Mouse (Mus musculus): ENCODE measurements around the gene Cks1b. TPM values are rescaled to one million over a fixed set of nuclear protein-coding genes. Genes with fewer than 3 reads are reported as not detected.

Gene Cks1b
- polyA plus RNA-seq, 1 experiment from 2014 or later: 619 TPM

DNA sequence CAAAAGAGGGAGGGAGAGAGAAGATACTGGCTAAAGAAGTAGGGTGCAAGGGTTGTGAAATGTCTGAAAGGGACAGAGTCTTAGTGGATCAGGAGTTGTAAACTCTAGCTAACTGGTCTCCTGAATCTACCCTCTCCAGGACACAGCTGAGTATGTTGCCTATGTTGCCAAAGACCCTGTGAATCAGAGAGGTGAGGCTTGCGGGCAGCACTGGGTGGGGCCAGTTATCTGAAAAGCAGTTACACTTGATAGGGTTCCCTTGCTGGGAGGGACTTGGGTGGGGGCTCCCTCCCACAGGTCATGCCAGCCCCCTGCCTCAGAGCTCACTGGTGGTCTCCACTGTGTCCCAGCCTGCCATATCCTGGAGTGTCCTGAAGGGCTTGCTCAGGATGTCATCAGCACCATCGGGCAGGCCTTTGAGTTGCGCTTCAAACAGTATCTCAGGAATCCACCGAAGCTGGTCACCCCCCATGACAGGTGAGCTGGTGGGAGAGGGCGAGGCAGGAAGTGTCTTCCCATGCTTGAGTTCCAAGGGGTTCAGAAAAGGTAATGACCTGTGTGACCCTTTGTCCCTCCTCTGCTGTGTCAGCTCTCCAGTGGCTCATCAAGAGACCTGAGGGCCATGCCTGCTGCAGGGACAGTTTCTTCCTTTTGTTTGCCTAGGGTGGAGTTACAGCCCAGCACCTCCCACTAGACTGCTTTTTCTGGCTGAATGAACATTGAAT, 6.4 kb upstream of the Cks1b start:
- Histone ChIP-seq H3K4me3 (replicated peaks) (no peak overlapping the region), H3K27ac (no peak overlapping the region), H3K4me2 (no peak overlapping the region), H3K9ac (replicated peaks) (no peak overlapping the region), H3K9me3 (no peaks in the 10 kb centered on the region), H3K4me1 (replicated peaks) (peaks cover 36% of the 10 kb centered on the region), H3K36me3 (peaks cover 57% of the 10 kb centered on the region), H3K27me3 (no peaks in the 10 kb centered on the region)
- no peak for ATAC-seq (ENCODE audit: insufficient number of reproducible peaks, insufficient read depth, low FRiP score, low TSS enrichment, low read depth)
- 94% methylated on average over 5 of the region's 5 CpGs for WGBS

DNA sequence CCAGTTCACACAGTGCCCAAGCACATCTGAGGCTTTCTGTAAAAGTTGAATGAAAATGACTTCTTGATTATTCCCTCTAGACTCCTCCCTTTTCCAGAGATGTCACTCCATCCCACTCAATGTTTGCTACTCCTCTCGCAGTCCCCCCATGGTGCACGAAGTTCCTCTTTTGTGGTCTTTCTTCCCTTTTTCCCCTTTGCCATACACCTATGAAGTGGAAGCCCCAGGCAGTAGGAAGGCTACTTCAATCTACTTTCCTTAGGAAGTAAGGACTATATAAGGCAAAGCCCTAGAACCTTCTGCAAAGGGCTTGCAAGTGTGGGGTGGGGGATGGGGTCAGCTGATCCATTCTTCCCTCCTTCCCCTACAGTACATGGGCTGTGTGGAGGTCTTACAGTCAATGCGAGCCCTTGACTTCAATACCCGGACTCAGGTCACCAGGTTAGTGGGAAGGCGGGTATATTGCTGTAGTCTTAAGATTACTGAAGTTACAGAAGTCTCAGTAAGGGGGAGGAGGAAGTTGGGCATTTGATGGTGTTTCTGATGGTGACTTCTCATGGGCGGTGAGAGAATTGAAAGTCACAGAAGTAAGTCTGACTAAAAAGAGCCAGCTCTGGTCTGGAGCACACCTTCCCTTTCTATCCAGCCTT, 4.5 kb upstream of the Cks1b start:
- Histone ChIP-seq H3K4me2 (peak overlapping the region; percentile 80), H3K4me1 (replicated peaks) (peaks cover 39% of the 10 kb centered on the region), H3K27ac (peak overlapping the region; percentile 86; the same call in 1 of the 2 replicates), H3K9me3 (no peaks in the 10 kb centered on the region), H3K27me3 (no peaks in the 10 kb centered on the region), H3K4me3 (replicated peaks) (peak overlapping the region; percentile 44), H3K9ac (replicated peaks) (peak overlapping the region; percentile 71), H3K36me3 (peaks cover 51% of the 10 kb centered on the region)
- ATAC-seq (ENCODE audit: insufficient number of reproducible peaks, insufficient read depth, low FRiP score, low TSS enrichment, low read depth): no peak
- 75% methylated on average over 6 of the region's 6 CpGs for WGBS

GRCm38 (mm10) chr3:89421810-89422473, 3.8 kb upstream of the Cks1b start:
- peak overlapping the region; percentile 80 for H3K4me2 ChIP-seq
- H3K27me3 ChIP-seq: no peaks in the 10 kb centered on the region
- H3K4me1 ChIP-seq (replicated peaks): peaks cover 39% of the 10 kb centered on the region
- WGBS: 8% methylated on average over 22 of the region's 22 CpGs
- H3K9me3 ChIP-seq: no peaks in the 10 kb centered on the region
- peak overlapping the region; percentile 71 for H3K9ac ChIP-seq (replicated peaks)
- peaks cover 43% of the 10 kb centered on the region for H3K36me3 ChIP-seq
- H3K4me3 ChIP-seq (replicated peaks): peak overlapping the region; percentile 44
- no peak for ATAC-seq (ENCODE audit: insufficient number of reproducible peaks, insufficient read depth, low FRiP score, low TSS enrichment, low read depth)
- peak overlapping the region; percentile 86 for H3K27ac ChIP-seq

GRCm38 (mm10) chr3:89421002-89421774, 3.0 kb upstream of the Cks1b start:
- H3K4me3 ChIP-seq (replicated peaks): peak overlapping the region; percentile 44
- peak; percentile 57 for ATAC-seq (ENCODE audit: insufficient number of reproducible peaks, insufficient read depth, low FRiP score, low TSS enrichment, low read depth)
- WGBS: 4% methylated on average over 11 of the region's 11 CpGs

GRCm38 (mm10) chr3:89420421-89420820, 2.2 kb upstream of the Cks1b start:
- WGBS: 51% methylated on average over 2 of the region's 2 CpGs
- H3K9ac ChIP-seq (replicated peaks): 0 out of 2 replicates have a peak overlapping the region, but pooled peaks have one; percentile 42
- H3K36me3 ChIP-seq: peaks cover 43% of the 10 kb centered on the region
- peak overlapping the region; percentile 80 for H3K4me2 ChIP-seq
- H3K9me3 ChIP-seq: no peaks in the 10 kb centered on the region
- no peaks in the 10 kb centered on the region for H3K27me3 ChIP-seq
- peak overlapping the region; percentile 86 for H3K27ac ChIP-seq
- H3K4me3 ChIP-seq (replicated peaks): peak overlapping the region; percentile 44; the same call in 1 of the 2 replicates
- peaks cover 48% of the 10 kb centered on the region for H3K4me1 ChIP-seq (replicated peaks)
- no peak for ATAC-seq (ENCODE audit: insufficient number of reproducible peaks, insufficient read depth, low FRiP score, low TSS enrichment, low read depth)

More at GRCm38 (mm10) chr3:89421002-89421774, 3.0 kb upstream of the Cks1b start:
- H3K9me3 ChIP-seq: no peaks in the 10 kb centered on the region
- H3K9ac ChIP-seq (replicated peaks): peak overlapping the region; percentile 71
- peak overlapping the region; percentile 86 for H3K27ac ChIP-seq
- peaks cover 42% of the 10 kb centered on the region for H3K36me3 ChIP-seq
- peaks cover 47% of the 10 kb centered on the region for H3K4me1 ChIP-seq (replicated peaks)
- H3K27me3 ChIP-seq: no peaks in the 10 kb centered on the region
- H3K4me2 ChIP-seq: peak overlapping the region; percentile 80

DNA sequence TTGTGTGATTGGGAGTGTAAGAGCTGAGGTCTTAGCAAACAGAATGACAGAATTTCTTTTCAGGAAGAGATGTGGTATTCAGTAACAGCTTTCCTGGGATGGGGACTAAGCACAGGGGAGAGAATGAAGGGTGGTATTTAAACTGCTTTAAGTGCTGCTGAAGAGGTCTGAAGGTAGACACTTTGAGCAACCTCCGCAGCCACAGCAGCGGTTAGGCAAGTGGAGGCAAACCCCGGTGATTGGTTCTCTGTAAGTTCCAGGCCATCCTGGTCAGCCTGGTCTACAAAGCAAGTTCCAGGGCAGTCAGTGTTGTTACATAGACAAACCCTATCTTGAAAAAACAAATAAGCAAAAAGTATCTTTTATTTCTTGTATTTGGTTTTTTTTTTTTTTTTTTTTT, 1.8 kb upstream of the Cks1b start:
- Histone ChIP-seq H3K9me3 (no peaks in the 10 kb centered on the region), H3K27me3 (no peaks in the 10 kb centered on the region), H3K4me1 (replicated peaks) (peaks cover 48% of the 10 kb centered on the region), H3K36me3 (peaks cover 43% of the 10 kb centered on the region), H3K4me3 (replicated peaks) (peak overlapping the region; percentile 60), H3K4me2 (peak overlapping the region; percentile 80), H3K27ac (peak overlapping the region; percentile 97), H3K9ac (replicated peaks) (peak overlapping the region; percentile 62)
- no peak for ATAC-seq (ENCODE audit: insufficient number of reproducible peaks, insufficient read depth, low FRiP score, low TSS enrichment, low read depth)
- WGBS: 12% methylated on average over 3 of the region's 3 CpGs

GRCm38 (mm10) chr3:89419571-89419970, 1.4 kb upstream of the Cks1b start:
- peaks cover 48% of the 10 kb centered on the region for H3K4me1 ChIP-seq (replicated peaks)
- no peaks in the 10 kb centered on the region for H3K27me3 ChIP-seq
- 1% methylated on average over 9 of the region's 9 CpGs for WGBS
- H3K9me3 ChIP-seq: no peaks in the 10 kb centered on the region
- peak overlapping the region; percentile 60 for H3K4me3 ChIP-seq (replicated peaks)
- peak overlapping the region; percentile 62 for H3K9ac ChIP-seq (replicated peaks)
- peak overlapping the region; percentile 97 for H3K27ac ChIP-seq
- peaks cover 43% of the 10 kb centered on the region for H3K36me3 ChIP-seq
- peak overlapping the region; percentile 80 for H3K4me2 ChIP-seq
- no peak for ATAC-seq (ENCODE audit: insufficient number of reproducible peaks, insufficient read depth, low FRiP score, low TSS enrichment, low read depth)

- H3K27me3 ChIP-seq: no peaks in the 10 kb centered on the region
- H3K4me2 ChIP-seq: peak overlapping the region; percentile 80
- peak overlapping the region; percentile 97 for H3K27ac ChIP-seq
- no peaks in the 10 kb centered on the region for H3K9me3 ChIP-seq
- H3K4me1 ChIP-seq (replicated peaks): peaks cover 48% of the 10 kb centered on the region
- peak overlapping the region; percentile 62 for H3K9ac ChIP-seq (replicated peaks)
- peak overlapping the region; percentile 60 for H3K4me3 ChIP-seq (replicated peaks)
- H3K36me3 ChIP-seq: peaks cover 43% of the 10 kb centered on the region
- 1% methylated on average over 16 of the region's 16 CpGs for WGBS
- 0 out of 2 replicates have a peak, but pooled peaks have one; percentile 4 for ATAC-seq (ENCODE audit: insufficient number of reproducible peaks, insufficient read depth, low FRiP score, low TSS enrichment, low read depth)
Observed at GRCm38 (mm10) chr3:89418861-89419250, 673 bp upstream of the Cks1b start.

DNA sequence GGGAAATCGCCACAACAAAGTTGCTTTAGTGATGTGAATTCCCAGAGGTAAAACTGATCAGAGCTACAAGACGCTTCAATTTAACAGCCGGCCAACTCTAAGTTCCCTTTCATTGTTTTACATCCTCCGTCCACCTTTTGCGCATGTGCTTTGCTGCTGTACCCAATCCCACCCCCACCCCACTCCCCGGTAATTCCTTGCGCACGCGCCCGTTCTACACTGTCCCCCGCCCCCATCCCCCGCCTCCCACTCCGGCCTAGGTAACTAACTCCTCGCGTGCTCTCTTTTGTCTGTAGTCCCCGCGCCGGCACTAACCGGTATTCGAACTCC, 378 bp downstream of the Cks1b start:
- Histone ChIP-seq H3K36me3 (peaks cover 39% of the 10 kb centered on the region), H3K4me3 (replicated peaks) (peak overlapping the region; percentile 60), H3K9me3 (no peaks in the 10 kb centered on the region), H3K9ac (replicated peaks) (peak overlapping the region; percentile 66), H3K27ac (peak overlapping the region; percentile 97), H3K4me1 (replicated peaks) (peaks cover 42% of the 10 kb centered on the region), H3K27me3 (no peaks in the 10 kb centered on the region), H3K4me2 (peak overlapping the region; percentile 80)
- 0% methylated on average over 20 of the region's 20 CpGs for WGBS
- ATAC-seq (ENCODE audit: insufficient number of reproducible peaks, insufficient read depth, low FRiP score, low TSS enrichment, low read depth): peak; percentile 53

GRCm38 (mm10) chr3:89417131-89417530, 1.1 kb downstream of the Cks1b start:
- H3K36me3 ChIP-seq: peaks cover 36% of the 10 kb centered on the region
- peak overlapping the region; percentile 80 for H3K4me2 ChIP-seq
- H3K9me3 ChIP-seq: no peaks in the 10 kb centered on the region
- H3K27ac ChIP-seq: peak overlapping the region; percentile 97
- peaks cover 35% of the 10 kb centered on the region for H3K4me1 ChIP-seq (replicated peaks)
- H3K4me3 ChIP-seq (replicated peaks): peak overlapping the region; percentile 60
- ATAC-seq (ENCODE audit: insufficient number of reproducible peaks, insufficient read depth, low FRiP score, low TSS enrichment, low read depth): no peak
- H3K27me3 ChIP-seq: no peaks in the 10 kb centered on the region
- 38% methylated on average over 2 of the region's 2 CpGs for WGBS
- H3K9ac ChIP-seq (replicated peaks): peak overlapping the region; percentile 66
